Mouse (Mus musculus): ENCODE data around the gene Zfp62. TPM values are rescaled to one million over a fixed set of nuclear protein-coding genes. Genes with fewer than 3 reads are reported as not detected.

Zfp62 gene
- total and polyA plus RNA-seq, 2 experiments from 2014 or later = 7.4 to 20.4 TPM

DNA sequence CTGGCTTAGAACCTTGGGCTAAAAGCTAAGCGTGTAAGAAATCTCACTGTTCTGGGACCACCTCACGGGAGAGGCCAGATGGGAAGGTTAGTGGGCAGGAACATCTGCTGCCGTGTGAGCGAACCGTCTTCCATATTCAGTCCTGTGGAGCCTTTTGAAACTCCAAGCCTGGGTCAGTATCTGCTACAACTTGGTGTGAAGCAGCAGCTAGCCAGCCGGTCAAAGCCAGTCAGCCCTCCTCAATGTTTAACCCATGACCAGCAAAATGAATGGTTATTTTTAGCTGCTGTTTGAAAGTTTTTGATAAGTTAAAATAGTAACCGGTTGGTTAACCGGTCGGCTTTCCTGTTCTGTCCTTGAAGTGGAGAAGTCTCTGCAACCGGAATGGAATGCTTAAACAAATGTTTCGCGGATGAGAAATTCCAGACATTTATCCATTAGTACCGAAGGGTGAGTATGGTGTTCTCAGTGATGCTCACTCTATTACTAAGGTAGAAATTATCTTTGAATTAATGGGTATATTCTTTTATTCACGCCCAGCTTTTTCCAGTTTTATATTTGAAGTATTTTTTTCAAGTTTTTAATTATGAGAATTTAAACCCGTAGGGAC, 65.0 kb downstream of the Zfp62 start:
- 34% methylated on average over 15 of the region's 15 CpGs for WGBS
- Histone ChIP-seq H3K27me3 (ENCODE audit: control insufficient read depth, insufficient read depth, low read length) (no peaks in the 10 kb centered on the region), H3K9me3 (replicated peaks; ENCODE audit: control insufficient read depth, low read length) (no peaks in the 10 kb centered on the region), H3K4me3 (ENCODE audit: low read depth, low read length) (no peak overlapping the region), H3K9ac (replicated peaks; ENCODE audit: low read depth, low read length) (no peak overlapping the region), H3K4me2 (ENCODE audit: low read depth, low read length) (0 out of 2 replicates have a peak overlapping the region, but pooled peaks have one; percentile 27), H3K27ac (ENCODE audit: low read depth) (peak overlapping the region; percentile 77), H3K4me1 (ENCODE audit: control insufficient read depth, insufficient read depth) (peaks cover 20% of the 10 kb centered on the region; the same call in 1 of the 2 replicates), H3K36me3 (replicated peaks; ENCODE audit: control insufficient read depth, insufficient read depth, low read length) (peaks cover 5% of the 10 kb centered on the region; the same call in 1 of the 2 replicates)
- TF ChIP-seq CTCF (IDR thresholded peaks at IDR 0.05; ENCODE audit: low read depth) = no peak
- TF ChIP-seq EP300 (IDR thresholded peaks at IDR 0.05; ENCODE audit: low read depth) = no peak
- ATAC-seq (ENCODE audit: insufficient read depth, low read depth) (peak; percentile 73), DNase-seq (ENCODE audit: low spot score) (peak; percentile 64)

Other genes starting within 250 kb of the Zfp62 start
- 1.7 TPM in 1 of 2 replicates, not detected in the other for gene Olfr56, start 224.4 kb upstream of the Zfp62 start, total RNA-seq (2014; rRNA removed; ENCODE audit: low replicate concordance)
- 0.05 TPM in 1 of 2 replicates, not detected in the other for gene Olfr56, start 224.4 kb upstream of the Zfp62 start, polyA plus RNA-seq (2015; fragmentation: Nextera tagmentation; extraction: Ambion mirVana)
- 2.5 and 4.9 TPM in 2 replicates for gene 9930111J21Rik1, start 223.9 kb upstream of the Zfp62 start, total RNA-seq (2014; rRNA removed; ENCODE audit: low replicate concordance)
- gene 9930111J21Rik1, start 223.9 kb upstream of the Zfp62 start, polyA plus RNA-seq (2015; fragmentation: Nextera tagmentation; extraction: Ambion mirVana) = 0.49 and 0.52 TPM in 2 replicates
- not detected in 2 replicates for gene Gm12185, start 211.1 kb upstream of the Zfp62 start, total RNA-seq (2014; rRNA removed; ENCODE audit: low replicate concordance)
- 0.03 TPM in 1 of 2 replicates, not detected in the other for gene Gm12185, start 211.1 kb upstream of the Zfp62 start, polyA plus RNA-seq (2015; fragmentation: Nextera tagmentation; extraction: Ambion mirVana)
- gene Tgtp1, start 209.1 kb upstream of the Zfp62 start, total RNA-seq (2014; rRNA removed; ENCODE audit: low replicate concordance) = 0.39 TPM in 1 of 2 replicates, not detected in the other
- gene Tgtp1, start 209.1 kb upstream of the Zfp62 start, polyA plus RNA-seq (2015; fragmentation: Nextera tagmentation; extraction: Ambion mirVana) = 0.14 and 0.25 TPM in 2 replicates
- 2.7 and 8.2 TPM in 2 replicates for gene 9930111J21Rik2, start 152.1 kb upstream of the Zfp62 start, total RNA-seq (2014; rRNA removed; ENCODE audit: low replicate concordance)
- 1.1 and 1.2 TPM in 2 replicates for gene 9930111J21Rik2, start 152.1 kb upstream of the Zfp62 start, polyA plus RNA-seq (2015; fragmentation: Nextera tagmentation; extraction: Ambion mirVana)
- gene Tgtp2, start 139.1 kb upstream of the Zfp62 start, total RNA-seq (2014; rRNA removed; ENCODE audit: low replicate concordance) = 0.08 TPM in 1 of 2 replicates, not detected in the other
- 0.36 and 0.54 TPM in 2 replicates for gene Tgtp2, start 139.1 kb upstream of the Zfp62 start, polyA plus RNA-seq (2015; fragmentation: Nextera tagmentation; extraction: Ambion mirVana)
- gene Ifi47, start 126.7 kb upstream of the Zfp62 start, total RNA-seq (2014; rRNA removed; ENCODE audit: low replicate concordance) = 2.0 and 2.1 TPM in 2 replicates
- gene Ifi47, start 126.7 kb upstream of the Zfp62 start, polyA plus RNA-seq (2015; fragmentation: Nextera tagmentation; extraction: Ambion mirVana) = 1.4 and 1.8 TPM in 2 replicates
- 20.3 TPM in 1 of 2 replicates, not detected in the other for gene Olfr1396, start 88.4 kb upstream of the Zfp62 start, total RNA-seq (2014; rRNA removed; ENCODE audit: low replicate concordance)
- 0.45 and 0.59 TPM in 2 replicates for gene Olfr1396, start 88.4 kb upstream of the Zfp62 start, polyA plus RNA-seq (2015; fragmentation: Nextera tagmentation; extraction: Ambion mirVana)
- gene Olfr1395, start 61.0 kb upstream of the Zfp62 start, total RNA-seq (2014; rRNA removed; ENCODE audit: low replicate concordance) = not detected in 2 replicates
- gene Olfr1395, start 61.0 kb upstream of the Zfp62 start, polyA plus RNA-seq (2015; fragmentation: Nextera tagmentation; extraction: Ambion mirVana) = not detected in 2 replicates
- not detected in 2 replicates for gene Olfr1394, start 48.9 kb upstream of the Zfp62 start, total RNA-seq (2014; rRNA removed; ENCODE audit: low replicate concordance)
- not detected in 2 replicates for gene Olfr1394, start 48.9 kb upstream of the Zfp62 start, polyA plus RNA-seq (2015; fragmentation: Nextera tagmentation; extraction: Ambion mirVana)
- 14.5 and 33.4 TPM in 2 replicates for gene Btnl9, start 16.1 kb upstream of the Zfp62 start, total RNA-seq (2014; rRNA removed; ENCODE audit: low replicate concordance)
- 11.2 and 12.2 TPM in 2 replicates for gene Btnl9, start 16.1 kb upstream of the Zfp62 start, polyA plus RNA-seq (2015; fragmentation: Nextera tagmentation; extraction: Ambion mirVana)
- gene Mgat1, start 40.9 kb downstream of the Zfp62 start, total RNA-seq (2014; rRNA removed; ENCODE audit: low replicate concordance) = 115 and 163 TPM in 2 replicates
- 42.3 and 45.7 TPM in 2 replicates for gene Mgat1, start 40.9 kb downstream of the Zfp62 start, polyA plus RNA-seq (2015; fragmentation: Nextera tagmentation; extraction: Ambion mirVana)
- not detected in 2 replicates for gene Olfr1393, start 75.0 kb downstream of the Zfp62 start, total RNA-seq (2014; rRNA removed; ENCODE audit: low replicate concordance)
- gene Olfr1393, start 75.0 kb downstream of the Zfp62 start, polyA plus RNA-seq (2015; fragmentation: Nextera tagmentation; extraction: Ambion mirVana) = 0.19 and 0.30 TPM in 2 replicates
- not detected in 2 replicates for gene Olfr1392, start 82.0 kb downstream of the Zfp62 start, total RNA-seq (2014; rRNA removed; ENCODE audit: low replicate concordance)
- not detected in 2 replicates for gene Olfr1392, start 82.0 kb downstream of the Zfp62 start, polyA plus RNA-seq (2015; fragmentation: Nextera tagmentation; extraction: Ambion mirVana)
- not detected in 2 replicates for gene Olfr10, start 101.4 kb downstream of the Zfp62 start, total RNA-seq (2014; rRNA removed; ENCODE audit: low replicate concordance)
- not detected in 2 replicates for gene Olfr10, start 101.4 kb downstream of the Zfp62 start, polyA plus RNA-seq (2015; fragmentation: Nextera tagmentation; extraction: Ambion mirVana)
- not detected in 2 replicates for gene Olfr1391, start 119.5 kb downstream of the Zfp62 start, total RNA-seq (2014; rRNA removed; ENCODE audit: low replicate concordance)
- not detected in 2 replicates for gene Olfr1391, start 119.5 kb downstream of the Zfp62 start, polyA plus RNA-seq (2015; fragmentation: Nextera tagmentation; extraction: Ambion mirVana)
- gene Olfr1390, start 131.9 kb downstream of the Zfp62 start, total RNA-seq (2014; rRNA removed; ENCODE audit: low replicate concordance) = not detected in 2 replicates
- gene Olfr1390, start 131.9 kb downstream of the Zfp62 start, polyA plus RNA-seq (2015; fragmentation: Nextera tagmentation; extraction: Ambion mirVana) = not detected in 2 replicates
- gene Olfr1389, start 219.8 kb downstream of the Zfp62 start, total RNA-seq (2014; rRNA removed; ENCODE audit: low replicate concordance) = not detected in 2 replicates
- not detected in 2 replicates for gene Olfr1389, start 219.8 kb downstream of the Zfp62 start, polyA plus RNA-seq (2015; fragmentation: Nextera tagmentation; extraction: Ambion mirVana)
- gene Olfr1388, start 233.3 kb downstream of the Zfp62 start, total RNA-seq (2014; rRNA removed; ENCODE audit: low replicate concordance) = not detected in 2 replicates
- not detected in 2 replicates for gene Olfr1388, start 233.3 kb downstream of the Zfp62 start, polyA plus RNA-seq (2015; fragmentation: Nextera tagmentation; extraction: Ambion mirVana)

All from heart, postnatal 0 days (tissue).